Mouse (Mus musculus) c-Kit-positive CD71-positive TER-119-negative erythroid progenitor cells, embryonic 14.5 days (primary cell): ENCODE measurements at regions not wholly inside any gene's neighbourhood (a gene's known extent, or its start where the extent isn't known, plus 50 kb on each side); places are given as distances from the start of the nearest gene placed in this dataset.
A peak's percentile ranks its signal among the peaks of the same experiment; 100 is the strongest.

Experiments
- DNase-seq: peaks from one replicate; pipeline ENCODE4 v3.0.0-alpha.2; 2013; ENCODE audit warnings: low read depth

- no peak for DNase-seq
These were observed 150.8 kb upstream of the Nr3c2 start for GRCm38 (mm10) chr8:76748471-76748870.

- no peak for DNase-seq
These were observed 149.0 kb upstream of the Nr3c2 start for GRCm38 (mm10) chr8:76750286-76750685.

- DNase-seq: no peak
These were observed 145.1 kb upstream of the Nr3c2 start for GRCm38 (mm10) chr8:76754166-76754565.

- DNase-seq: no peak
These were observed 135.0 kb upstream of the Nr3c2 start for GRCm38 (mm10) chr8:76764201-76764600.

- DNase-seq: no peak
These were observed 130.9 kb upstream of the Nr3c2 start for GRCm38 (mm10) chr8:76768302-76768701.

- DNase-seq: no peak
These were observed 111.5 kb upstream of the Nr3c2 start for GRCm38 (mm10) chr8:76787744-76788143.

- DNase-seq: peak; percentile 9
These were observed 105.4 kb upstream of the Nr3c2 start for GRCm38 (mm10) chr8:76793891-76794290.

GRCm38 (mm10) chr8:76799998-76800397 is 99.2 kb upstream of the Nr3c2 start:
- DNase-seq: no peak

GRCm38 (mm10) chr8:76823456-76823855 is 75.8 kb upstream of the Nr3c2 start:
- DNase-seq: no peak
